Mouse (Mus musculus): ENCODE data around the gene Gm49425. TPM values are rescaled to one million over a fixed set of nuclear protein-coding genes. Genes with fewer than 3 reads are reported as not detected.

Gene Gm49425
- polyA plus RNA-seq, 1 experiment from 2014 or later = not detected

- Histone ChIP-seq H3K9ac (ENCODE audit: low read length) (no peak overlapping the region), H3K4me1 (replicated peaks; ENCODE audit: control insufficient read depth, insufficient read depth, low read length) (no peaks in the 10 kb centered on the region), H3K36me3 (ENCODE audit: control insufficient read depth, insufficient read depth, low read length) (no peaks in the 10 kb centered on the region), H3K27me3 (ENCODE audit: control insufficient read depth, insufficient read depth, low read length) (no peaks in the 10 kb centered on the region), H3K4me2 (ENCODE audit: low read depth, low read length, severe bottlenecking) (no peak overlapping the region), H3K9me3 (ENCODE audit: control insufficient read depth, low read length) (no peaks in the 10 kb centered on the region), H3K4me3 (ENCODE audit: low read depth, low read length) (no peak overlapping the region), H3K27ac (ENCODE audit: low read depth, low read length) (no peak overlapping the region)
- ATAC-seq (replicated peaks; ENCODE audit: low FRiP score) (no peak), DNase-seq (ENCODE audit: low spot score) (no peak)
- 43% methylated on average over 7 of the region's 7 CpGs for WGBS
These were observed 21.0 kb upstream of the Gm49425 start for GRCm38 (mm10) chr15:101537864-101538579.

GRCm38 (mm10) chr15:101536054-101536850 lies 19.2 kb upstream of the Gm49425 start:
- Histone ChIP-seq H3K27me3 (ENCODE audit: control insufficient read depth, insufficient read depth, low read length) (no peaks in the 10 kb centered on the region), H3K4me1 (replicated peaks; ENCODE audit: control insufficient read depth, insufficient read depth, low read length) (no peaks in the 10 kb centered on the region), H3K9me3 (ENCODE audit: control insufficient read depth, low read length) (no peaks in the 10 kb centered on the region), H3K9ac (ENCODE audit: low read length) (no peak overlapping the region), H3K4me3 (ENCODE audit: low read depth, low read length) (no peak overlapping the region), H3K4me2 (ENCODE audit: low read depth, low read length, severe bottlenecking) (no peak overlapping the region), H3K27ac (ENCODE audit: low read depth, low read length) (no peak overlapping the region), H3K36me3 (ENCODE audit: control insufficient read depth, insufficient read depth, low read length) (no peaks in the 10 kb centered on the region)
- DNase-seq (ENCODE audit: low spot score) (no peak), ATAC-seq (replicated peaks; ENCODE audit: low FRiP score) (no peak)
- WGBS = 69% methylated on average over 9 of the region's 9 CpGs

GRCm38 (mm10) chr15:101532720-101533119 lies 15.7 kb upstream of the Gm49425 start, which contains the start of gene Krt84:
TSS of gene Krt84 (minus strand) at chr15:101532820.
- H3K4me3 ChIP-seq (ENCODE audit: low read depth, low read length) = no peak within 1 kb of the TSS
- H3K4me1 ChIP-seq (replicated peaks; ENCODE audit: control insufficient read depth, insufficient read depth, low read length) = no peaks in the 10 kb centered on the region
- no peaks in the 10 kb centered on the region for H3K36me3 ChIP-seq (ENCODE audit: control insufficient read depth, insufficient read depth, low read length)
- H3K4me2 ChIP-seq (ENCODE audit: low read depth, low read length, severe bottlenecking) = no peak within 1 kb of the TSS
- H3K9ac ChIP-seq (ENCODE audit: low read length) = no peak within 1 kb of the TSS
- no peaks in the 10 kb centered on the region for H3K27me3 ChIP-seq (ENCODE audit: control insufficient read depth, insufficient read depth, low read length)
- 86% methylated on average over 7 of the region's 7 CpGs for WGBS
- H3K27ac ChIP-seq (ENCODE audit: low read depth, low read length) = no peak within 1 kb of the TSS
- no peak for ATAC-seq (replicated peaks; ENCODE audit: low FRiP score)
- DNase-seq (ENCODE audit: low spot score) = no peak
- H3K9me3 ChIP-seq (ENCODE audit: control insufficient read depth, low read length) = no peaks in the 10 kb centered on the region

- no peaks in the 10 kb centered on the region for H3K36me3 ChIP-seq (ENCODE audit: control insufficient read depth, insufficient read depth, low read length)
- H3K27ac ChIP-seq (ENCODE audit: low read depth, low read length) = no peak overlapping the region
- no peaks in the 10 kb centered on the region for H3K4me1 ChIP-seq (replicated peaks; ENCODE audit: control insufficient read depth, insufficient read depth, low read length)
- no peak for ATAC-seq (replicated peaks; ENCODE audit: low FRiP score)
- no peak overlapping the region for H3K4me2 ChIP-seq (ENCODE audit: low read depth, low read length, severe bottlenecking)
- no peak overlapping the region for H3K4me3 ChIP-seq (ENCODE audit: low read depth, low read length)
- WGBS = 77% methylated on average over 4 of the region's 4 CpGs
- DNase-seq (ENCODE audit: low spot score) = no peak
- H3K9ac ChIP-seq (ENCODE audit: low read length) = no peak overlapping the region
- no peaks in the 10 kb centered on the region for H3K27me3 ChIP-seq (ENCODE audit: control insufficient read depth, insufficient read depth, low read length)
- H3K9me3 ChIP-seq (ENCODE audit: control insufficient read depth, low read length) = no peaks in the 10 kb centered on the region
These were observed 5.6 kb upstream of the Gm49425 start for GRCm38 (mm10) chr15:101522556-101523232.

GRCm38 (mm10) chr15:101519792-101520191 lies 2.7 kb upstream of the Gm49425 start:
- no peak overlapping the region for H3K9ac ChIP-seq (ENCODE audit: low read length)
- no peaks in the 10 kb centered on the region for H3K4me1 ChIP-seq (replicated peaks; ENCODE audit: control insufficient read depth, insufficient read depth, low read length)
- no peak overlapping the region for H3K4me2 ChIP-seq (ENCODE audit: low read depth, low read length, severe bottlenecking)
- ATAC-seq (replicated peaks; ENCODE audit: low FRiP score) (no peak), DNase-seq (ENCODE audit: low spot score) (peak; percentile 81)
- H3K27ac ChIP-seq (ENCODE audit: low read depth, low read length) = no peak overlapping the region
- no peaks in the 10 kb centered on the region for H3K9me3 ChIP-seq (ENCODE audit: control insufficient read depth, low read length)
- no peak overlapping the region for H3K4me3 ChIP-seq (ENCODE audit: low read depth, low read length)
- no peaks in the 10 kb centered on the region for H3K27me3 ChIP-seq (ENCODE audit: control insufficient read depth, insufficient read depth, low read length)
- no peaks in the 10 kb centered on the region for H3K36me3 ChIP-seq (ENCODE audit: control insufficient read depth, insufficient read depth, low read length)
- WGBS = 21% methylated on average over 2 of the region's 2 CpGs

GRCm38 (mm10) chr15:101508247-101508646 lies 8.8 kb downstream of the Gm49425 start:
- WGBS = 83% methylated on average over 9 of the region's 9 CpGs
- H3K4me1 ChIP-seq (replicated peaks; ENCODE audit: control insufficient read depth, insufficient read depth, low read length) = no peaks in the 10 kb centered on the region
- ATAC-seq (replicated peaks; ENCODE audit: low FRiP score) (no peak), DNase-seq (ENCODE audit: low spot score) (no peak)
- no peaks in the 10 kb centered on the region for H3K27me3 ChIP-seq (ENCODE audit: control insufficient read depth, insufficient read depth, low read length)
- no peak overlapping the region for H3K4me2 ChIP-seq (ENCODE audit: low read depth, low read length, severe bottlenecking)
- no peaks in the 10 kb centered on the region for H3K9me3 ChIP-seq (ENCODE audit: control insufficient read depth, low read length)
- no peak overlapping the region for H3K27ac ChIP-seq (ENCODE audit: low read depth, low read length)
- H3K9ac ChIP-seq (ENCODE audit: low read length) = no peak overlapping the region
- no peaks in the 10 kb centered on the region for H3K36me3 ChIP-seq (ENCODE audit: control insufficient read depth, insufficient read depth, low read length)
- no peak overlapping the region for H3K4me3 ChIP-seq (ENCODE audit: low read depth, low read length)

GRCm38 (mm10) chr15:101506896-101507758 lies 9.9 kb downstream of the Gm49425 start:
- WGBS = 68% methylated on average over 14 of the region's 14 CpGs
- DNase-seq (ENCODE audit: low spot score) = no peak

GRCm38 (mm10) chr15:101497181-101497580 lies 19.9 kb downstream of the Gm49425 start:
- Histone ChIP-seq H3K4me3 (ENCODE audit: low read depth, low read length) (no peak overlapping the region), H3K9ac (ENCODE audit: low read length) (no peak overlapping the region), H3K27ac (ENCODE audit: low read depth, low read length) (no peak overlapping the region), H3K4me1 (replicated peaks; ENCODE audit: control insufficient read depth, insufficient read depth, low read length) (no peaks in the 10 kb centered on the region), H3K4me2 (ENCODE audit: low read depth, low read length, severe bottlenecking) (no peak overlapping the region), H3K36me3 (ENCODE audit: control insufficient read depth, insufficient read depth, low read length) (no peaks in the 10 kb centered on the region), H3K9me3 (ENCODE audit: control insufficient read depth, low read length) (no peaks in the 10 kb centered on the region), H3K27me3 (ENCODE audit: control insufficient read depth, insufficient read depth, low read length) (no peaks in the 10 kb centered on the region)
- no peak for ATAC-seq (replicated peaks; ENCODE audit: low FRiP score)
- DNase-seq (ENCODE audit: low spot score) = peak; percentile 60
- 68% methylated on average over 2 of the region's 2 CpGs for WGBS

More at GRCm38 (mm10) chr15:101506896-101507758, 9.9 kb downstream of the Gm49425 start:
- no peak overlapping the region for H3K9ac ChIP-seq (ENCODE audit: low read length)
- no peaks in the 10 kb centered on the region for H3K4me1 ChIP-seq (replicated peaks; ENCODE audit: control insufficient read depth, insufficient read depth, low read length)
- H3K4me3 ChIP-seq (ENCODE audit: low read depth, low read length) = no peak overlapping the region
- ATAC-seq (replicated peaks; ENCODE audit: low FRiP score) = no peak
- H3K27ac ChIP-seq (ENCODE audit: low read depth, low read length) = no peak overlapping the region
- no peaks in the 10 kb centered on the region for H3K36me3 ChIP-seq (ENCODE audit: control insufficient read depth, insufficient read depth, low read length)
- H3K9me3 ChIP-seq (ENCODE audit: control insufficient read depth, low read length) = no peaks in the 10 kb centered on the region
- H3K4me2 ChIP-seq (ENCODE audit: low read depth, low read length, severe bottlenecking) = no peak overlapping the region
- H3K27me3 ChIP-seq (ENCODE audit: control insufficient read depth, insufficient read depth, low read length) = no peaks in the 10 kb centered on the region
